Mouse (Mus musculus): ENCODE results near the gene Ypel1. TPM values are rescaled to one million over a fixed set of nuclear protein-coding genes. Genes with fewer than 3 reads are reported as not detected.

Gene Ypel1
- polyA plus RNA-seq, 1 experiment from 2014 or later: 1.2 TPM

DNA sequence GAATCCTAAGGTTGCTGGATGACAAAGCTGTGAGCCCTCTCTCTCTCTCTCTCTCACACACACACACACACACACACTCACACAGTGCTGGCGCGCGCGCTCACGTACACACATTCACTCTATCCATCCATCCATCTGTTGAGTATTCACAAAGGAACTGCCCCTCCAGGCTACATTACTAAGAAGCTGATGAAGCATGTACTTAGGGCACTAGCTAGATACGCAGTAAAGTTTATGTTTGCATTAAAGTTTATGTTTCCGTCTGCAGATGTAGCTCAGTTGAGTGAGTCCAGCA is 63.4 kb downstream of the Ypel1 start:
- 46% methylated on average over 7 of the region's 7 CpGs for WGBS (ENCODE audit: insufficient replicate concordance)
- H3K4me3 ChIP-seq (ENCODE audit: low read depth, low read length): peak overlapping the region; percentile 68

More for the DNA sequence above, 63.4 kb downstream of the Ypel1 start:
- Histone ChIP-seq H3K36me3 (replicated peaks; ENCODE audit: insufficient read depth, low read length) (no peaks in the 10 kb centered on the region), H3K9me3 (ENCODE audit: low read length) (no peaks in the 10 kb centered on the region), H3K4me1 (ENCODE audit: insufficient read depth) (peaks cover 11% of the 10 kb centered on the region; the same call in 1 of the 2 replicates), H3K9ac (replicated peaks) (no peak overlapping the region), H3K4me2 (ENCODE audit: low read depth, low read length) (peak overlapping the region; percentile 96), H3K27ac (ENCODE audit: low read depth) (no peak overlapping the region), H3K27me3 (ENCODE audit: insufficient read depth, low read length) (no peaks in the 10 kb centered on the region)
- no peak for TF ChIP-seq EP300 (IDR thresholded peaks at IDR 0.05; ENCODE audit: low read depth)
- TF ChIP-seq CTCF (IDR thresholded peaks at IDR 0.05; ENCODE audit: low read depth): no peak
- DNase-seq: no peak
- no peak for ATAC-seq

MicroRNA genes within 50 kb of the gene (microRNA counts, 519-probe panel; counts per million panel counts)
- microRNA mmu-miR-130b (5,295 counts per million, percentile 61 among the panel's probes with 10 or more counts), microRNA mmu-miR-301b (not detected)

Small RNAs within 50 kb of the gene (microRNA-seq; reads per million reads assigned to microRNA genes)
- gene Mir130b (2,394 reads per million, percentile 81 among the genes with 10 or more reads in this experiment), gene Mir301b (34.0 reads per million, percentile 32 among the genes with 10 or more reads in this experiment)

Other genes with a start within 250 kb of the Ypel1 start
- 0.05 and 0.15 TPM in 2 replicates for gene Spag6l, start 240.2 kb upstream of the Ypel1 start, polyA plus RNA-seq (2015; fragmentation: Nextera tagmentation; extraction: Ambion mirVana)
- 18.2 and 18.9 TPM in 2 replicates for gene Igll1, start 205.7 kb upstream of the Ypel1 start, polyA plus RNA-seq (2015; fragmentation: Nextera tagmentation; extraction: Ambion mirVana)
- gene Top3b, start 199.0 kb upstream of the Ypel1 start, polyA plus RNA-seq (2015; fragmentation: Nextera tagmentation; extraction: Ambion mirVana): 17.1 and 17.8 TPM in 2 replicates
- gene Vpreb1, start 198.9 kb upstream of the Ypel1 start, polyA plus RNA-seq (2015; fragmentation: Nextera tagmentation; extraction: Ambion mirVana): 13.6 and 14.9 TPM in 2 replicates
- gene Ppm1f, start 173.2 kb upstream of the Ypel1 start, polyA plus RNA-seq (2015; fragmentation: Nextera tagmentation; extraction: Ambion mirVana): 3.3 and 4.5 TPM in 2 replicates
- 56.3 and 56.8 TPM in 2 replicates for gene Mapk1, start 86.3 kb upstream of the Ypel1 start, polyA plus RNA-seq (2015; fragmentation: Nextera tagmentation; extraction: Ambion mirVana)
- gene Ppil2, start 41.6 kb downstream of the Ypel1 start, polyA plus RNA-seq (2015; fragmentation: Nextera tagmentation; extraction: Ambion mirVana): 32.6 and 34.1 TPM in 2 replicates
- 4.6 and 5.2 TPM in 2 replicates for gene 2610318N02Rik, start 55.5 kb downstream of the Ypel1 start, polyA plus RNA-seq (2015; fragmentation: Nextera tagmentation; extraction: Ambion mirVana)
- 25.8 and 27.1 TPM in 2 replicates for gene Sdf2l1, start 62.7 kb downstream of the Ypel1 start, polyA plus RNA-seq (2015; fragmentation: Nextera tagmentation; extraction: Ambion mirVana)
- 2.3 and 3.4 TPM in 2 replicates for gene Ydjc, start 74.9 kb downstream of the Ypel1 start, polyA plus RNA-seq (2015; fragmentation: Nextera tagmentation; extraction: Ambion mirVana)
- gene Ccdc116, start 77.5 kb downstream of the Ypel1 start, polyA plus RNA-seq (2015; fragmentation: Nextera tagmentation; extraction: Ambion mirVana): 0.12 and 0.13 TPM in 2 replicates
- 147 and 149 TPM in 2 replicates for gene Ube2l3, start 133.0 kb downstream of the Ypel1 start, polyA plus RNA-seq (2015; fragmentation: Nextera tagmentation; extraction: Ambion mirVana)
- 0.02 TPM in 1 of 2 replicates, not detected in the other for gene Rimbp3, start 138.9 kb downstream of the Ypel1 start, polyA plus RNA-seq (2015; fragmentation: Nextera tagmentation; extraction: Ambion mirVana)
- 1.4 and 1.6 TPM in 2 replicates for gene Hic2, start 163.9 kb downstream of the Ypel1 start, polyA plus RNA-seq (2015; fragmentation: Nextera tagmentation; extraction: Ambion mirVana)
- 1.6 and 2.7 TPM in 2 replicates for gene Tmem191c, start 206.4 kb downstream of the Ypel1 start, polyA plus RNA-seq (2015; fragmentation: Nextera tagmentation; extraction: Ambion mirVana)